Mouse (Mus musculus) myocyte (in vitro differentiated cells): ENCODE data around the gene Sncb.

Experiments
- CEBPB ChIP-seq: IDR thresholded peaks from 2 replicates; pipeline ENCODE4 v1.6.1; 2011; ENCODE audit warnings: mild to moderate bottlenecking, moderate library complexity; ENCODE audit not compliant: poor library complexity, insufficient read depth, severe bottlenecking
- MAX ChIP-seq: IDR thresholded peaks from one replicate; pipeline ENCODE4 v1.6.1; 2011; ENCODE audit warnings: low read depth, mild to moderate bottlenecking, control low read depth
- MYOD1 ChIP-seq, 3 experiments: IDR thresholded peaks; one replicate each; pipeline ENCODE4 v1.6.1; 2011; ENCODE audit warnings: control low read depth in 2 of 3, low read depth in 2 of 3, mild to moderate bottlenecking in 2 of 3, moderate library complexity in 1 of 3; ENCODE audit not compliant: insufficient read length in 2 of 3, control insufficient read depth in 1 of 3
- POLR2A ChIP-seq: IDR thresholded peaks from one replicate; pipeline ENCODE4 v1.6.1; 2011; ENCODE audit warnings: low read depth, mild to moderate bottlenecking, control low read depth, moderate library complexity; ENCODE audit not compliant: insufficient read length
- TCF12 ChIP-seq: IDR thresholded peaks from one replicate; pipeline ENCODE4 v1.6.1; 2011; ENCODE audit warnings: mild to moderate bottlenecking, control low read depth; ENCODE audit not compliant: poor library complexity, insufficient read depth, severe bottlenecking

DNA sequence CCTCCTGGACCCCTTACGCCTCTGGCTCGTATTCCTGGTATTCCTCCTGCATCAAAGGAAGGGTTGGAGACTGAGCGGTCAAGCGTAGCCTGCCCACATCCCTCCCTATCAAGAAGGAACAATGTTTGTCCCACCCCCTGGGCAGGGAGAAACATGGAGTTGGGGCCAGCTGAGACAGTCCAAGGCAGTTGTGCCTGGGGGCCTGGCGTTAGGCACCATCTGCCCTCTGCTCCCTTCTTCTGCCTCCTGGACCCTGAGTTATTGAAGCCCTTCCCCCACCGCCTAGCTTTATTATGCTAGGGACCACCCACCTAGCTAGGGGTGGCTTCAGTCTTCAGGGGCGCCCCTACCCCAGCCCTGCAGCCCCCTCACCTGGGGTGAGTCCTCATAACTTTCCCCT, 6.9 kb downstream of the Sncb start:
- TF ChIP-seq TCF12 (no peak), POLR2A (no peak), MAX (no peak), MYOD1 (IDR thresholded peaks at IDR 0.05; ENCODE audit: control insufficient read depth in 1 of 3, insufficient read length in 2 of 3, low read depth in 2 of 3) (no peak), CEBPB (no peak)
